Mouse (Mus musculus) spleen, adult 2 months (tissue): ENCODE data around the gene Stk11.
A peak's percentile ranks its signal among the peaks of the same experiment; 100 is the strongest.

Experiments used
- CTCF ChIP-seq: fragments of 200-500 bp; IDR thresholded peaks from 2 replicates; pipeline ENCODE4 v1.5.1; 2011; ENCODE audit warnings: mild to moderate bottlenecking, inconsistent platforms; ENCODE audit not compliant: insufficient read depth, insufficient read length, insufficient replicate concordance; ENCODE audit errors: extremely low read depth
- POLR2A ChIP-seq: fragments of 200-500 bp; IDR thresholded peaks from 2 replicates; pipeline ENCODE4 v1.6.1; 2011; ENCODE audit warnings: low read depth, low read length, inconsistent platforms

- TF ChIP-seq CTCF (no peak), POLR2A (peak; percentile 56; the same call in 1 of the 2 replicates)
These were observed 32.4 kb downstream of the Stk11 start, which contains the start of gene Midn for GRCm38 (mm10) chr10:80147719-80148601.
